Mouse (Mus musculus): ENCODE data around the gene N4bp2l1.

GRCm38 (mm10) chr5:150595366-150596016 lies 1.5 kb downstream of the N4bp2l1 start:
- TF ChIP-seq CTCF (IDR thresholded peaks at IDR 0.05; ENCODE audit: low read depth), result no peak
- no peak for TF ChIP-seq EP300 (optimal IDR thresholded peaks at IDR 0.05)
